Mouse (Mus musculus) liver, adult 2 months (tissue): ENCODE results near the gene Tbl2.

Experiments used
- CTCF ChIP-seq: fragments of 200-500 bp; IDR thresholded peaks from 2 replicates; pipeline ENCODE4 v1.5.1; 2011; ENCODE audit warnings: low read depth, low read length, control low read depth
- POLR2A ChIP-seq: fragments of 200-500 bp; IDR thresholded peaks from 2 replicates; pipeline ENCODE4 v1.6.1; 2011; ENCODE audit warnings: low read length, control low read depth; ENCODE audit not compliant: insufficient read depth; ENCODE audit errors: extremely low read depth

GRCm38 (mm10) chr5:135192431-135192830, 43.0 kb downstream of the Tbl2 start:
- no peak for TF ChIP-seq POLR2A
- TF ChIP-seq CTCF, result no peak
